Mouse (Mus musculus): Measurements from ENCODE around the gene Xrn2.

The Xrn2 gene

GRCm38 (mm10) chr2:147067480-147068246 is 54.9 kb downstream of the Xrn2 start:
- DNase-seq (ENCODE audit: low spot score) = no peak

DNA sequence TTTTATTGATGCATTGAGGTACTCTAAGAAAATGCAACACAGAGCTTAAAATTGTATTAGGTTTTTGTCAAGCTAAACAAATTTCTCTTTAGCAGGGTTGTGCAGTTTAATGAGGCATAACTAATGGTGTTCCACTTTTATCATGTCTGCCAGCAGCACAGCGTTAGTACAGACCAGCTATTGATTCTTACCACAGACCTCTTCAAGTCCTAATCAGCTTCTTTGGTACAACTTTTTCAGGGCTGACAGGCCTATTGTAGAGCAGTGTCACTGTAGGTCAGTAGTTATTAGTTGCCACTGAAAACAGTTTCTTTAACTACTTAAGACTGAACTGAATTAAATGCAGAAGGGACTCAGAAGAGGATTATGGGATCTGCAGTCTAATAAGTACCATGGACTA is 56.3 kb downstream of the Xrn2 start:
- DNase-seq (ENCODE audit: low spot score) = no peak

GRCm38 (mm10) chr2:147070305-147070704 is 57.5 kb downstream of the Xrn2 start:
- DNase-seq (ENCODE audit: low spot score) = no peak

DNA sequence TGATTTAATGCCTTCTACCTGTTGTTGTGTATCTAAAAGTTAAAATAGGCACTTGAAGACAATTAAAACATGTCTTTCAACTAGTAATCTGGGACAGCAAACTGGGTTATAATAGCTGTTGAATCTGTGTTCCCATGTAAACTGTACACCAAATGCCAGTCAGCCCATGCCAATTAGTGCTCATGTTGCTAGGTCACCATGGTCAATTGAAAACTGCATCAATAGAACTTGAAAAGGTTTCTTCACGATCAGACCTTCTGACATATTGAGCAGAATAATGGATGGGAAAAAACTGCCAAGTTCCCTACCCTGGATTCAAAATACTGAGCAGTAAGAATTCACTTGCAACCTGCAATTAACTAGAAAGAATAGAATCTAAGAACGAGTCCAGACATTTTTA is 61.2 kb downstream of the Xrn2 start:
- DNase-seq (ENCODE audit: low spot score) = no peak

GRCm38 (mm10) chr2:147074399-147074798 is 61.6 kb downstream of the Xrn2 start:
- DNase-seq (ENCODE audit: low spot score) = no peak

- DNase-seq (ENCODE audit: low spot score) = no peak
These were observed 69.6 kb downstream of the Xrn2 start for GRCm38 (mm10) chr2:147082391-147082790.

DNA sequence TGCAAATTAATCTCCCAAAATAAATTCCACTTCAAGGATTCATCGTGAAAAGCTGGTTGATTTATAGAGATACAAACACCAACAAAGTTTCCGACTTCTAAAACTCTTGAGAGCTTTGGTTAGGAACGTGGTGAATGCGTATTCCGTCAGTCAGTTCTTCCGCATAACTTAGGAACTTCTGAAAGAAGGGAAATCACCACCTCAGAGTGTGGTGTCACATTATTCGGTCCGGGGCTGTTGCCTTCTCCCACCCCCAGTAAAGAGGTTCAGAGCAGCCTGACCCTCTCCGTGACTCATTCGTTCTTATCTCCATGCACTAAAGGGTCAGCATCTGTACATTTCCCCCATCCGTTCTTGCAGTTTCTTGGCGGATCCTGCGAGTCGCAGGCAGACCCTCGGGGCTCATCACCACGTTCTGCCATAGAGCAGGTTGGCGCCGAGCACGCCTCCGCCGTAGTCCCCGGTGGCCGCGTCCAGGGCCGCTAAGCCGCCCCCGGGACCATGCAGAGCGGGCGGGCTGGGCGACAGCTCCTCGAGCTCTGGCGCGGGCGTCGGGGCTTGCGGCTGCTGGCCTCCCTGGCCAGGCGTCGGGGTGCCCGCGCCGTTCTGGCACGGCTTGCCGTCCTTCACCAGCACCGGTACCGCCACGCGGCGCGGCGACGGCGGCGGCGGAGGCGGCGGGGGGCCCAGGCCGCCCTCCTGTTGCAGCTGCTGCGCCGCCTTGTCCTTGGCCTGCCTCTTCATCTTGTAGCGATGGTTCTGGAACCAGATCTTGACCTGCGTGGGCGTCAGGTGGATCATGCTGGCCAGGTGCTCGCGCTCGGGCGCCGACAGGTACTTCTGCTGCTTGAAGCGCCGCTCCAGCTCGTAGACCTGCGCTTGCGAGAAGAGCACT is 70.9 kb downstream of the Xrn2 start:
- DNase-seq (ENCODE audit: low spot score) = no peak

GRCm38 (mm10) chr2:147084366-147085071 is 71.7 kb downstream of the Xrn2 start:
- no peak for DNase-seq (ENCODE audit: low spot score)

DNA sequence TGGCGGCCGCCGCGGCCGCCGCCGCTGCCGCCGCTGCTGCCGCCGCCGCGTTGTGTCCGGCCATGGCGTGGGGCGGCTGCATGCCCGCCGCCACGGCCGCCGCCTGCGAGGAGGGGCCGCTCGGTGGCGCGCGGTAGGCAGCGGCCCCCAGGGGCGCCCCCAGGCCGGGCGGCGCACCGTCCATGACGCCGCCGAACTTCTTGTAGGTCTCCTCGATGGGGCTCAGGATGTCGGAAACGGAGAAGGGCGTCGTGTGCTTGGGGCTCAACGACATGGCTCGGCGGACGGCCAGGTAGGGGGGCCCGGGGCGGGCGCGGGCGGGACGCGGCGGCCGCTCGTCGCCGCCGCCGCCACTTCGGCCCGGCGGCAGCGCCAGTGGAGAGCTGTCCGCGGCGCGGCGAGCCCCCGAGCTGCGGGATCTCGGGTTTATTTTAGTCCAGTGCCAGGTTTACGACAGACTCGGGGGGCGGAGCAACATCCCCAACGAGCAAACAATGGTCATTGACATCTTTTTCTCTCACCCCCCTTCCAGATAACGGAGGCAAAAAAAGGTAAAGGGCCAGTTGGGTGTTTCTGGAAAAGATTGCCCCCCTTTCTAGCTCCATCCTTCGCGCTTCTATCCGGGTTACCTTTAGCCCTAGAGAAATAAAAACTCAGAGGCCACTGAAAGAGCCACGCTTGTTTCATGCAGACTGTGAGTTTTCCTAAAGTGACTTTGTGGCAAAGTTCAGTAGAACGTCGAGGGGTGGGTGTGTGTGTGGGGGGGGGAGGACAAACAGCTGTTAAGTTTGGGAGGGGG is 72.5 kb downstream of the Xrn2 start, which contains the start of gene Nkx2-4:
Gene Nkx2-4 (minus strand): TSS at position 374 of the 799 bp plus-strand sequence.
- DNase-seq (ENCODE audit: low spot score) = no peak

GRCm38 (mm10) chr2:147085937-147086336 is 73.1 kb downstream of the Xrn2 start:
- DNase-seq (ENCODE audit: low spot score) = no peak

GRCm38 (mm10) chr2:147086441-147086840 is 73.6 kb downstream of the Xrn2 start:
- DNase-seq (ENCODE audit: low spot score) = no peak

- DNase-seq (ENCODE audit: low spot score) = no peak
These were observed 106.9 kb downstream of the Xrn2 start for GRCm38 (mm10) chr2:147119736-147120135.

DNA sequence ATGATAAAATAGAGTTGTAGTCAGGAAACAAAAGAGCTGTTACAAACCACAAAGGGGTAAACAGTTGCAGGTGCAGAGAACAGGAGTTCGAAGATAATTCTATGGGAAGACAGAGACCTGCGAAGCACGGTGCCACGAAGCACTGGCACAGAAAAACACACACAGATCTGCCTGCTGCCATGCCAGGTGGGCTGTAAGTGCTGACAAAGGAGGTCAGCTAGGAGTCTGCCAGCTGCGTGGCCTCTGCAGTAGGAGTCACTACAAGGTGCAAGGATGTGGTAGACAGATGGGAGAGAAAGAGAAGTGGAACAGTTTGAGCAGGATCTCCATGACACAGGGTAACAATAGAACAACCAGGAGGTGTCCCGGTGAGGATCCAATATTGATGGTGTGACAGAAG is 114.6 kb downstream of the Xrn2 start:
- no peak for DNase-seq (ENCODE audit: low spot score)

Data from adipocyte (in vitro differentiated cells).